Mouse (Mus musculus): ENCODE measurements at regions not wholly inside any gene's neighbourhood (a gene's known extent, or its start where the extent isn't known, plus 50 kb on each side); places are given as distances from the start of the nearest gene placed in this dataset.

GRCm38 (mm10) chr3:16816814-16817213 lies 810.6 kb upstream of the Gm5150 start:
- peak; percentile 16 for DNase-seq (ENCODE audit: low read depth, low spot score)

- DNase-seq (ENCODE audit: low read depth, low spot score) = no peak
Observed at GRCm38 (mm10) chr3:16816101-16816500, 809.9 kb upstream of the Gm5150 start.

- no peak for DNase-seq (ENCODE audit: low read depth, low spot score)
Observed at GRCm38 (mm10) chr3:16810878-16811611, 804.8 kb upstream of the Gm5150 start.

GRCm38 (mm10) chr3:16803603-16804002 lies 797.4 kb upstream of the Gm5150 start:
- DNase-seq (ENCODE audit: low read depth, low spot score) = no peak
